Mouse (Mus musculus) megakaryocyte, adult 5-6 weeks (primary cell): Measurements from ENCODE around the gene Ehd1. TPM values are rescaled to one million over a fixed set of nuclear protein-coding genes. Genes with fewer than 3 reads are reported as not detected.
A peak's percentile ranks its signal among the peaks of the same experiment; 100 is the strongest.

Experiments used
- ATAC-seq: 2 replicates; pipeline ENCODE4 v1.8.0; 2016; ENCODE audit warnings: mild to moderate bottlenecking, inconsistent platforms; ENCODE audit not compliant: poor library complexity, severe bottlenecking
- total RNA-seq, 2 experiments: library from RNA; stranded (forward) in 1 of 2; stranded (reverse) in 1 of 2; fragments of 153-499, 151-499 nt in 1 of 2; fragments of 221-1000, 200-1000 nt in 1 of 2; gene quantifications; 2 replicates each; pipeline versions ENCODE4 v1.2.3 to v1.2.4; 2015 to 2017

Gene Ehd1
- total RNA-seq, 2 experiments from 2014 or later: 24.0 to 27.1 TPM

DNA sequence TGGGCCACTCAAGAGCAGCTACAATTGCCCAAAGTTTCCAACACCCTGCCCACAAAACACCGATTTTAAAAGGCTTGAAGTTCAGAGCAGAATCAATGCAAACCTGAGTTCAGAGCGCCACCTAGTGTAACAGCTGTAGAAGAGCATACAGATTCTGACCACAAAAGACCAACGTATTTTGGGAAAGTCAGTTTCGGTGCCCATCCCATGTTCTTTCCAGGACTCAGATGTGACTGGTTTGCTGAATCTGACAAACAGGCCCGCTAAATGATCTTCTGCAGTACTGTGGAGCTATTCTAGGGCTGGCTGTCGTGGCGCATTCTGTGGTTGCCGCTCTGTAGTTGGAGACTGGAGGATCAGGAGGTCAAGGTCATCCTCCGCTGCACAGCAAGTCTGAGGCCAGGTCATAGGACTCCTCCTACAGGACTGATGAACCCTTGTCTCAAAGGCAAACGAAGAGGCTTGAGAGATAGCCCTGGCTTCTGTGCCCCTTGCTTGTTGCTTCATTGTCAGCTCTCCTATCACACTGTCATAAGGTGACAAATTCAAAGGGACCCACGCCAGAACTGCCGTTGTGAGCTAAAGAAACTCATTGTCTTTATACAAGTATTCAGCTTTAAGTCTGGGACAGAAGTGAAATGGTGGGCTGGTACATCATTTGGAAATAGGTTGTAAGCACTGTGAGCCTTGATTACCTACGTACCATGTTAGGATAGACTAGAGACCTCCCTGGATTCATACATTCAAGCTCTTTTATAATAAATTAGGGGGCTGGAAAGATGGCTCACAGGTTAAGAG lies 55.4 kb downstream of the Ehd1 start:
- peak; percentile 59 for ATAC-seq

- no peak for ATAC-seq
Measured at GRCm38 (mm10) chr19:6333761-6334595, 57.5 kb downstream of the Ehd1 start.

- ATAC-seq: peak; percentile 92
Measured at GRCm38 (mm10) chr19:6334673-6335457, 58.3 kb downstream of the Ehd1 start, which contains the start of gene Men1. TSS of gene Men1 (plus strand) at chr19:6334979.

GRCm38 (mm10) chr19:6335458-6335827 lies 58.9 kb downstream of the Ehd1 start:
- no peak for ATAC-seq

GRCm38 (mm10) chr19:6336920-6337319 lies 60.4 kb downstream of the Ehd1 start:
- no peak for ATAC-seq

GRCm38 (mm10) chr19:6338171-6338570 lies 61.6 kb downstream of the Ehd1 start:
- ATAC-seq: no peak

- ATAC-seq: no peak
Measured at GRCm38 (mm10) chr19:6338716-6339115, 62.2 kb downstream of the Ehd1 start.

- no peak for ATAC-seq
Measured at GRCm38 (mm10) chr19:6339191-6339590, 62.7 kb downstream of the Ehd1 start.

- peak; percentile 67 for ATAC-seq
Measured at GRCm38 (mm10) chr19:6339890-6340504, 63.5 kb downstream of the Ehd1 start.

GRCm38 (mm10) chr19:6340524-6341452 lies 64.3 kb downstream of the Ehd1 start, which contains the start of gene Map4k2:
TSS of gene Map4k2 (plus strand) at chr19:6341135.
- peak; percentile 78 for ATAC-seq

DNA sequence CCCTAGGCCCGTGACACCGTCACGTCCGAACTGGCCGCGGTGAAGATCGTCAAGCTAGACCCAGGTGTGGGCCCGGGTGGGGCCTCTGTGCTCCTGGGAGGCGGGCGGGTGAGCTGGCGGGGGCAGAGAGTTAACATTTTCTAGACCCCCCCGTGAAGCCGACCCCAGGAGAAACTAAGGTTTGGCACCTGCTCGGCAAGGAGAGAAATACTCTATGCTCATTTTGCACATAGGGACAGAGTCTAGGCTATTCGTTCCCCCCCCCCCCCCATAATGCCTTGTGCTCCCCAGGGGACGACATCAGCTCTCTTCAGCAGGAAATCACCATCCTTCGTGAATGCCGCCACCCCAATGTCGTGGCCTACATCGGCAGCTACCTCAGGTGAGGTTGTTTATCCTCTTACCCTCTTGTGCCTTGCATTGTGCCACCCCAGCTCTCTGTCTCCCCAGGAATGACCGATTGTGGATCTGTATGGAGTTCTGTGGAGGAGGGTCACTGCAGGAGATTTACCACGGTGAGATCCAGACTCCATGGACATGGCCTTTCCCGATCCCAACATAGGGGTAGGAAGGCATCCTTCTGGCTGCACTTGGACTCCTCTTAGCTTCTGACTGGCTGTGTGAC lies 65.0 kb downstream of the Ehd1 start:
- ATAC-seq: no peak

DNA sequence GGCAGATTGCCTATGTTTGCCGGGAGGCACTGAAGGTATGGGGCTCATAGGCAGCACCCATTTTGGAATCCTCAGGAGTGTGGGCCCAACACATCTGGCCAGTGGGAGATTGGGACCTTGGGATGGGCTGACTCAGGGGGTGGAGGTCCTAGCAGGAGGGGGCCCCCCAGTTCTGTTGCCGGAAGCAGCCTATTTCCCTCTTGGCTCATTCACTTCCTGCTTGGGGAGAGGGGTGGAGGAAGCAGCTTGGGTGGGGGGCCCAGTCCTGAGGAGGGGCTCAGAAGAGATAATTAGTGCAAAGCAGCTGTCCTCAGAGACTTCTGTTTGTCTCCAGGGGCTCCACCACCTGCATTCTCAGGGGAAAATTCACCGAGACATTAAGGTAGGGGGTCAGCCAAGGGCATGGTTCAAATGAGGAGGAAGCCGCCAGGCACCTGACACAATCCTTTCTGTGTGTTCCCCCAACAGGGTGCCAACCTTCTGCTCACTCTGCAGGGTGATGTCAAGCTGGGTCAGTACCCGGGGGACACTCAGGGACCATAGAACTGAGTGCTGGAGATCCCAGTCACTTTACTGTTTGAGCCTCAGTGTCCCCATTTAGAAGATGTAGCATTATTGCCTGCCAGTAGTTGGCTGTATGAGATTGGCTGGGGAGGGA lies 65.9 kb downstream of the Ehd1 start:
- no peak for ATAC-seq

DNA sequence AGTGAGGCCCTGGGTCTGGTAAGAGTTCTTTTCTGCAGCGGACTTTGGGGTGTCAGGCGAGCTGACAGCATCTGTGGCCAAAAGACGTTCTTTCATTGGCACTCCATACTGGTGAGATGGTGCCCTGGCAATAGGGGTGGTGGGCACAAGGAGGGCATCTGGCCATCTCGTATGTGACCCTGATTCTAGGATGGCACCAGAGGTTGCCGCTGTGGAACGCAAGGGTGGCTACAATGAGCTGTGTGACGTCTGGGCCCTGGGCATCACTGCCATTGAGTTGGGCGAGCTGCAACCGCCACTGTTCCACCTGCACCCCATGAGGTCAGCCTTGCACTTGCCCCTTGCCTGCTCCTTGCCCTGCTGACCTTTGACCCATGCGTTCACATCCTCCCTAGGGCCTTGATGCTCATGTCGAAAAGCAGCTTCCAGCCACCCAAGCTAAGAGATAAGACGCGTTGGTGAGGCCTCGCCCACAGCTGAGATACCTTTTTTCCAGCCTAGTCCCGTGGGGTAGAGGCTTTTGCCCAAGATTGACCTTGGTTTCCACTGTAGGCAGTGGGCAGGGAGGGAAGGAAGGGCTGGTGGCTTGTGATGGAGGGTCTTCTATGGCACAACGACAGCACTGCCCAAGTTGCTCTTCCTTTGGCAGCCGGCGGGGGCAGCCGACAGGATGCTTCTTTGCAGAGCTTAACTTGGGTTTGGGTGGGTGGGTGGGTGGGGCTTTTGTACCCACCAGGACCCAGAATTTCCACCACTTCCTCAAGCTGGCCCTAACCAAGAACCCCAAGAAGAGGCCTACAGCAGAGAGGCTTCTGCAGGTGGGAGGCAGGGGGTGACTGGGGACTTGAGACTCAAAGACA lies 66.8 kb downstream of the Ehd1 start:
- ATAC-seq: no peak

DNA sequence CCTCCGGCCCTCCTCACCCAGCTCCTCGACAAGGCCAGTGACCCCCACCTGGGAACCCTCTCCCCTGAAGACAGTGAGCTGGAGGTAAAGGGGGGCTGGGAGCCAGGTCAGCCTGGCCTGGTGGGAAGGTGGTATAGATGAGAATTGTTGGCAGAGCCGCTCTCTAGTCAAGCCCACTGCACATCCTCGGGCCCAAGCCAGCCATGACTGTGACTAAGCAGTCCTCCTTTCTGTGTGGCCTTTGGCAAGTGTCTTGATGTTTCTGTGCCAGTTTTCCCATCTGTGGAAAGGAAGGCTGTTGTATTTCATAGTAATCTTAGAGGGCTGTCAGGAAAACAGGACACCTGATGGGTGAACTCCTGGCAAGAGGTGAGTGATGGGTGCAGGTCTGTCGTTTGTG lies 67.5 kb downstream of the Ehd1 start:
- ATAC-seq: no peak

- no peak for ATAC-seq
Measured at GRCm38 (mm10) chr19:6346023-6346422, 69.5 kb downstream of the Ehd1 start.

DNA sequence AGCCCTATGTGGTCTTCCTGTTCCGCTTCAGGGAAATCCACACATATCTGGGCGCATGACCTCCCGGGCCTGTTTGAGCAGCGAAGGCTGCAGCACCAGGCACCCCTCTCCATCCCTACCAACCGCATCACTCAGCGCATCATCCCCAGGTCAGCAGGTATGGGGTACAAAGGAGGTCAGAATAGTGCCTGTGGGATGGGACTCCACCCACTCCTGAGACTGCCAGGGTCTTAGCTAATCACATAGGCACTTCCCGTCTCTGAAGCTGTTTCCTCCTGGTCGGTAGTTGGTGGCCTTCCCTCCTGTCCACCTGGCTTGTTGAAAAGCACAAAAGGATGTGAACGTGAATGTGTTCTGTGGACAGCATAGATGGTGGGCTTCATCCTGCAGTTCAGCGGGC lies 70.1 kb downstream of the Ehd1 start:
- peak; percentile 16 for ATAC-seq

- ATAC-seq: no peak
Measured at GRCm38 (mm10) chr19:6347615-6348014, 71.1 kb downstream of the Ehd1 start.

GRCm38 (mm10) chr19:6348717-6349116 lies 72.2 kb downstream of the Ehd1 start:
- no peak for ATAC-seq
